ENCODE assay signal across 1 mouse cellular context in the genomic region with DNA sequence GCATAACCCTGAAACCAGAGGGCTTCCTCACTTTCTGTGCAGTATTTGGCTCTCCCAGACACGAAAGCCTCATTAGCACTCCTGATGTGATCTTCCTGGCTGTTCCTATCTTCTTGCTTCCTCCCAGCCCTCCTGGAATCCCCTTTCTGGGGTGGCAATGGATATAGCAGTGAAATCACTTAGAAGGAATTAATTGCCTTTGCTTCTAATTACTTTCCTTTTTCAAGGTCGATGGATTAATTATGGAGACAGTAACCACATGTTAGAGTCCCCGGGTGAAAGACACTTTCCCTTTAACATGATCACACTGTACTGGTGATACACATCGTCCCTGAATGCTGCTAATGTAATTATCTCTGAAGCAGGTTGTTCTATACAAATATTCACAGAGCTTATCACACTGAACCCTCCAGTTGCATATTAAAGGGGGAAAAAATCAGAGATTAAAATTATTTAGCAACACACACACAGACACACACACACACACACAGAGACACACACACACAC.
A peak's percentile ranks its signal among the peaks of the same experiment; 100 is the strongest.
TF ChIP-seq lines count a peak whose summit lies in the region.

No protein-coding gene starts in this region.

TF ChIP-seq in CH12.LX, 34 proteins besides CTCF, POLR2A, EP300 and RAD21:
- no peak for TF ChIP-seq ZMIZ1 (IDR thresholded peaks at IDR 0.05; ENCODE audit: low read depth, low read length)
- 0 out of 2 replicates have a peak, but pooled peaks have one; percentile 13 for TF ChIP-seq MEF2A (IDR thresholded peaks at IDR 0.05; ENCODE audit: borderline replicate concordance, low read depth, low read length)
